Mouse (Mus musculus) spleen, embryonic (tissue): ENCODE results near the gene Cpt1a.

Experiments
- CTCF ChIA-PET: fragments of 350-600 bp; sonication (Branson Sonifier 250); formaldehyde crosslinking; loops from one replicate; lab custom pipeline; 2022; lab: Charles Lee

Cpt1a gene

GRCm38 (mm10) chr19:3322261-3322969, at the start of gene Cpt1a:
TSS of gene Cpt1a (plus strand) at chr19:3322334.
- CTCF ChIA-PET: interaction anchor here (1.4 to 1.8 kb wide), 2 partner anchors 35 to 128 kb away, joined by 3 to 4 read pairs; no protein-coding TSS in a partner anchor

DNA sequence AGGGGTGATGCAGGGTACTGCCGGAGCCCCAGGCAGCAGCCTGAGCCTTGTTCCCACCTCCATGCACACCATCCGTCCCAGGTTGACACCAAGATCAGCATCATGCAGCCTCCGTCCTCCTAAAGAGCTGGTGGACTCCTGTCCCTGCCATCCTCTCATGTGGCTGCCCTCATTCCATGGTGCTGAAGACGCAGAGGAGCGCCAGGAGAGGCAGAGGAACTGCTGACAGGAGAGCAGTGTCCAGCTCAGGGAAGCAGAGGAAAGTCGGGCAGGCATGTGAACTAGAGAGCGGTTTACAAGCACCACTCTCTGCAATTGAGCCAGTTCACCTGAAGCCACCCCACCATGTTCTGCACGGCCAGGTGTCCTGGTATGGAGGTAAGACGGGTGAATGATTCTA, 48.8 kb upstream of the Cpt1a start:
- CTCF ChIA-PET: no interaction called here

GRCm38 (mm10) chr19:3275744-3276365, 46.3 kb upstream of the Cpt1a start:
- CTCF ChIA-PET: no interaction called here

DNA sequence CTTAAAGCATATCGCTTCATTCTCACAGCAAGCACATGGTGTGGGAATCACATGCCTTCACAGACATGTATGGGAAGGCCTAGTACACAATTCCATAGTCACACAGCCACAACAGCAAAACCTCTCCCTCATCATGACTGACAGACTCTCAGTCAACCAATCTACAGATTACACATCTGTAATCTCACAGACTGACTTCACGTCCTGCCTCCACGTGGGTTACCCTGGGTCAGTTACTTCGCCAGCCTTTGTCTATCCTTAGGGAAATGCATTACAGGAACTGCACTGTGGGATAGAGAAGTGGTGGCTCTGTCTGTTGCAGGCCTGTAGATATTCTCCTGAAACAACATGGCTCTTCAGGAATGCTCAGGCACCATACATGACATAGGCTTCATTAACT, 40.2 kb upstream of the Cpt1a start:
- CTCF ChIA-PET: no interaction called here

- CTCF ChIA-PET: no interaction called here
These were observed 39.3 kb upstream of the Cpt1a start, which contains the start of the genes Mrpl21 and Ighmbp2 for GRCm38 (mm10) chr19:3282572-3283467. TSS of gene Mrpl21 (plus strand) at chr19:3282901. TSS of gene Ighmbp2 (minus strand) at chr19:3283017.

GRCm38 (mm10) chr19:3289006-3289405, 33.1 kb upstream of the Cpt1a start:
- CTCF ChIA-PET: no interaction called here

GRCm38 (mm10) chr19:3292028-3292427, 30.1 kb upstream of the Cpt1a start:
- CTCF ChIA-PET: interaction anchor here (1.0 kb wide), 1 partner anchor 55 kb away, joined by 3 read pairs; no protein-coding TSS in a partner anchor

GRCm38 (mm10) chr19:3292993-3293392, 29.1 kb upstream of the Cpt1a start:
- CTCF ChIA-PET: no interaction called here

DNA sequence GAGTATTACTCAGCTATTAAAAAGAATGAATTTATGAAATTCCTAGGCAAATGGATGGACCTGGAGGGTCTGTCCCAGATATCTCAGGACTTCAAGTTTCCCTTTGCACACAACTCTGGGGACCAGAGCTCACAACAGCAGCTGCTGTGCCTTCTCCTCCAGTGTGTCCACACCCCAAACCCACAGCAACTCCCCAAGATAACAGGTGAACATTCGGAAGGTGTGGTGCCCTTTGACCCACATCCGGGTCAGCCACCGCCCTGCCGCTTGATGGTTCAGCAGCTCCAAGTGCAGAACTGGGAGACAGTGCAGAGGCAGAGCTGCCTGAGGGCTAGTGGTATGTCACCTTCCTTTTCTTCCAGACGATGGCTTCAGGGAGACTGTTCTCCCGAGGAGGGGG, 26.9 kb upstream of the Cpt1a start:
- CTCF ChIA-PET: no interaction called here

DNA sequence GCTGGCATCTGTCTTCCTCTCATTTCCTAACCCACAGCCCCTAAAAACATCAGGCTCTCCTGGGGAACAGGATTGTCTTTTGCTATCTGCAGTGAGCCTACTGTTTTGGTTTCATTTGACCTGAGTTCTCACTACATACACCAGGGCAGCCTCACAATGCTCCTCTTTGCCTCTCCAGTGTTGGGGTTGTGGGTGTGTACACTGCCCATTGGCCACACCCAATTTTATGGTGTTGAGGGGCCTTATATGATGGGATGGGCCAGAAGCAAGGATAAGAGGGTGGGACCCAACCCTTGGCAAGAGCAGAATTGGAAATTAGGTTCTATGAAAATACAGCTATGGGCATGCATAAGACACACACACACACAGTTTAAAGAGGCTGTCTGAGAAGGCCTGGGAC, 25.1 kb upstream of the Cpt1a start:
- CTCF ChIA-PET: no interaction called here

DNA sequence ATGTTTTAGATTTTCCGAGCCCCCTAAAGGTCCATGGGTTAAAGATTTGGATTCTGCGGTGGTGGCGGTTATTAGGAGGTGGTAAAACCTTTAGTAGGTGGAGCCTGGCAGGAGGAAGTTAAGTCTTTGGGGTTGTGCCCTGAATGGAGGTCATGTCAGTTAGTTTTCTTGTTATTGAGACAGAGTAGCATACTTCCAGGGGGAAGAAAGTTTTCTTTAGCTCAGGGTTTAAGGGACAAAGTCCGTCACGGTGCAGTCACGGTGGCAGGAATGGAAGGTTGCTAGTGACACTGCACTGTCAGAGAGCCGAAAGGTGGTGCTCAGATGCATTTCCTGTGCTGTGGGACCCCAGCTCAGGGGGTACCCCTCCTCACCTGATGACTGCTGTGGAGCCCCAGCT, 24.4 kb upstream of the Cpt1a start:
- CTCF ChIA-PET: no interaction called here

DNA sequence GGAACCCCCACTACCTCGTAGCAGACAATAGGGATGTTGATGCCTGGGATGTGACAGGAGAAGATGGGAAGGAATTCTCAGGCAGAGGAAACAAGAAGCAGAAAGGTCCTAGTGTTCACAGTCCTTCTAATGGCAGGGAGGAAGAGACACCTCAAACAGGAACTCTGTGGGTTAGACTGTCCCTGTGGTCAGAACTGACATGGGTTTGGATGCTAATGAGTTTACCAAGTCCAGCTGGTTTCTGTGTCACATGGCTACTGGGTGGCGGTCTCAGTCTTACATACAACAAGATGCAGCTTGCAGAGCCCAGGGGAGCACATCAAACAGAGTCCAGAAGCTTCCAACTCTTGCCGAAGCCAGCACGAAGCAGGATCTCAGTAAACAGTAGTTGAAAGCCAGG, 18.1 kb upstream of the Cpt1a start:
- CTCF ChIA-PET: no interaction called here

- CTCF ChIA-PET: interaction anchor here (0.5 kb wide), 1 partner anchor 143 kb away, joined by 4 read pairs; no protein-coding TSS in a partner anchor
These were observed 14.8 kb upstream of the Cpt1a start for GRCm38 (mm10) chr19:3307175-3307949.

DNA sequence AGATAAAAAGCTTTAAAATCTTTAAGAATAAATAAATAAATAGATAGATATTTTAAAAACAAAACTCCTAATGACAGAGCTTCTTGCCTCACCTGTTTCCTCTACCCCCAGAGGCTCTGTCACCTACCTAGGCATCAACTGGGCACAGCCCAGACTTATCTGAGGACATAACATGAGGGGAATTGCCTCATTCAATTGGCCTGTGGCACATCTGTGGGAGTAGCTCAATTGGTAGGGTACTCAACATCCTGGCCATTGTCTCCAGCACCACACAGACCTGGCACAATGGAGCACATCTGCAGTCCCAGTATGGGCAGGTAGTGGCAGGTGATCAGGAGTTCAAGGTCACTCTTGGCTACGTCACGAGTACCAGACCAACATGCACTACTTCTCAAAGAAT, 2.8 kb upstream of the Cpt1a start:
- CTCF ChIA-PET: no interaction called here

DNA sequence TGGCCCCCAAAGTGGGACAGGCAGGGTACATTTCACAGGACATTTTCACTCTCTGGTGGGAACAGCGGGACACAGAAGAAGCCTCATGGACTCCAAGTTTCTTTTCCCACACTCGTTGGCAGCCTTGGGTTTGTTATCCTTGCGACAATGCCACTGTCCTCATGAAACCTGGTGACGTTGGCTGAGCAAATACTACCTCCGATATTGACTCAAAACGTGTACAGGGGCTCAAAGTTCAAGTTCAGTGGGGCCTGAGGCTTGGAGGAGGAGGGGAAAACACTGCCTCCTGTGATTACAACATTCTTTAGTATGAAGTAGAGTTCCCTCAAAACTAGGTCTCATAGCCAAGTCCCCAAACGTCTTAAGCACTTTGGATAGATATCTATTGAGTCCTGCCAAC, 2.0 kb upstream of the Cpt1a start:
- CTCF ChIA-PET: no interaction called here

- CTCF ChIA-PET: interaction anchor here (0.6 to 1.0 kb wide), 2 partner anchors 22 to 130 kb away, joined by 3 read pairs; no protein-coding TSS in a partner anchor
These were observed 1.3 kb upstream of the Cpt1a start for GRCm38 (mm10) chr19:3320801-3321200.

- CTCF ChIA-PET: interaction anchor here (0.6 to 1.8 kb wide), 2 partner anchors 21 to 36 kb away, joined by 3 to 4 read pairs; no protein-coding TSS in a partner anchor
These were observed 517 bp upstream of the Cpt1a start for GRCm38 (mm10) chr19:3321617-3322016.

GRCm38 (mm10) chr19:3323201-3323621, 1.1 kb downstream of the Cpt1a start:
- CTCF ChIA-PET: interaction anchor here (1.4 kb wide), 1 partner anchor 127 kb away, joined by 3 read pairs; no protein-coding TSS in a partner anchor

- CTCF ChIA-PET: interaction anchor here (0.6 to 1.2 kb wide), 2 partner anchors 11 to 619 kb away, joined by 3 read pairs; no protein-coding TSS in a partner anchor
These were observed 1.7 kb downstream of the Cpt1a start for GRCm38 (mm10) chr19:3323753-3324270.

GRCm38 (mm10) chr19:3324271-3324811, 2.2 kb downstream of the Cpt1a start:
- CTCF ChIA-PET: interaction anchor here (0.6 to 1.2 kb wide), 2 partner anchors 10 to 619 kb away, joined by 3 read pairs; no protein-coding TSS in a partner anchor
